Mouse (Mus musculus): Measurements from ENCODE around the gene Rap1gap. TPM values are rescaled to one million over a fixed set of nuclear protein-coding genes. Genes with fewer than 3 reads are reported as not detected.

Gene Rap1gap
- polyA plus RNA-seq, 1 experiment from 2014 or later: 3.3 TPM

GRCm38 (mm10) chr4:137768381-137768780 is 103.9 kb downstream of the Rap1gap start:
- H3K4me1 ChIP-seq (ENCODE audit: control insufficient read depth, insufficient read depth, low read length): peaks cover 19% of the 10 kb centered on the region
- H3K9ac ChIP-seq (ENCODE audit: low read depth, low read length): no peak overlapping the region
- H3K36me3 ChIP-seq (ENCODE audit: control insufficient read depth, insufficient read depth, low read length): no peaks in the 10 kb centered on the region
- H3K9me3 ChIP-seq (replicated peaks; ENCODE audit: control insufficient read depth, low read length): no peaks in the 10 kb centered on the region
- 81% methylated on average over 5 of the region's 5 CpGs for WGBS (ENCODE audit: insufficient replicate concordance)
- ATAC-seq (replicated peaks; ENCODE audit: insufficient number of reproducible peaks, low FRiP score, low TSS enrichment): no peak
- H3K4me2 ChIP-seq: no peak overlapping the region
- H3K4me3 ChIP-seq (ENCODE audit: low read depth, low read length): no peak overlapping the region
- H3K27ac ChIP-seq (ENCODE audit: low read depth, low read length): no peak overlapping the region
- peaks cover 8% of the 10 kb centered on the region; the same call in 1 of the 2 replicates for H3K27me3 ChIP-seq (ENCODE audit: control insufficient read depth, insufficient read depth, low read length)

DNA sequence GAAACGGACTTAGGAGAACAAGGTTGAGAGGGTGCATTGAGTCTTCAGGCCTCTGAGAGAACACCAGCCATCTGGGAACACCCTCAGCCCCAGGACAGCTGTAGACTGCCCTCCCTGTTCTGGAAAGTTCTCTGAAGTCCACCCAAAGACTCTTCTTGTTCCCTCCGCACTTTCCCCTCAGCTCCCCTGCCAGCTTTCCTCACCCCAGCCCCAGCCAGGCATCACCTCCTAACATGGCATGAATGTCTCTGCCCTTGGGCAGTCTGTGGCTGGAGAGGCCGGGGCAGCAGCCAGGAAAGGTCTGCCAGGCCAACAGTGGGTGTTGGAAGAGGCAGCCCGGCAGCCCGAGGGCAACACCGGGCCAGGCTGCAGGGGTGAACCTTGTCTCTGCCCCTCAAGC is 104.3 kb downstream of the Rap1gap start:
- peaks cover 8% of the 10 kb centered on the region; the same call in 1 of the 2 replicates for H3K27me3 ChIP-seq (ENCODE audit: control insufficient read depth, insufficient read depth, low read length)
- H3K4me3 ChIP-seq (ENCODE audit: low read depth, low read length): no peak overlapping the region
- 64% methylated on average over 6 of the region's 6 CpGs for WGBS (ENCODE audit: insufficient replicate concordance)
- no peak overlapping the region for H3K4me2 ChIP-seq
- no peak overlapping the region for H3K27ac ChIP-seq (ENCODE audit: low read depth, low read length)
- peaks cover 19% of the 10 kb centered on the region for H3K4me1 ChIP-seq (ENCODE audit: control insufficient read depth, insufficient read depth, low read length)
- no peak for ATAC-seq (replicated peaks; ENCODE audit: insufficient number of reproducible peaks, low FRiP score, low TSS enrichment)
- no peak overlapping the region for H3K9ac ChIP-seq (ENCODE audit: low read depth, low read length)
- H3K36me3 ChIP-seq (ENCODE audit: control insufficient read depth, insufficient read depth, low read length): no peaks in the 10 kb centered on the region
- H3K9me3 ChIP-seq (replicated peaks; ENCODE audit: control insufficient read depth, low read length): no peaks in the 10 kb centered on the region

DNA sequence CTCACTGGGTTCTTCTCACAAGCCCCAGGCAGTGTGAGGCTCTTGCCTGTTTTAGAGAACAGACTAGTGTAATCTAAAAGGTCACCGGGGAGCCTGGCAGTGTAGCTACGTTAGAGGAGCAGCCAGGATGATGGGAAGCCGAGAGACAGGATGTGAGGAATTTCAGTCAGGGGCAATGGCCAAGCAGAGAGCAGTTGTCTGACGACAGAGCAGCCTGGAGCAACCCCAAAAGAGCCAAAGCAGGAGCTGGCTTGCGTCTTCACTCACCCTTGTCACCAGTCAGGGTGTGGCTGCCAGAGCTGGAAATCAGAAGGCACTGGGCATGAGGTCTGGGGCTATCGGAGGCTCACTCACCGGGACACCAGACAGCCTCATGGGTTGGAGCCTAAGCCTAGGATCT is 105.1 kb downstream of the Rap1gap start:
- no peak for ATAC-seq (replicated peaks; ENCODE audit: insufficient number of reproducible peaks, low FRiP score, low TSS enrichment)
- H3K9me3 ChIP-seq (replicated peaks; ENCODE audit: control insufficient read depth, low read length): no peaks in the 10 kb centered on the region
- no peak overlapping the region for H3K27ac ChIP-seq (ENCODE audit: low read depth, low read length)
- H3K4me1 ChIP-seq (ENCODE audit: control insufficient read depth, insufficient read depth, low read length): peaks cover 19% of the 10 kb centered on the region
- H3K9ac ChIP-seq (ENCODE audit: low read depth, low read length): no peak overlapping the region
- WGBS (ENCODE audit: insufficient replicate concordance): 25% methylated on average over 7 of the region's 7 CpGs
- H3K27me3 ChIP-seq (ENCODE audit: control insufficient read depth, insufficient read depth, low read length): peaks cover 8% of the 10 kb centered on the region; the same call in 1 of the 2 replicates
- H3K36me3 ChIP-seq (ENCODE audit: control insufficient read depth, insufficient read depth, low read length): no peaks in the 10 kb centered on the region
- H3K4me3 ChIP-seq (ENCODE audit: low read depth, low read length): no peak overlapping the region
- no peak overlapping the region for H3K4me2 ChIP-seq

- no peak overlapping the region for H3K4me3 ChIP-seq (ENCODE audit: low read depth, low read length)
- no peak overlapping the region for H3K4me2 ChIP-seq
- no peaks in the 10 kb centered on the region for H3K36me3 ChIP-seq (ENCODE audit: control insufficient read depth, insufficient read depth, low read length)
- no peak overlapping the region for H3K27ac ChIP-seq (ENCODE audit: low read depth, low read length)
- no peak for ATAC-seq (replicated peaks; ENCODE audit: insufficient number of reproducible peaks, low FRiP score, low TSS enrichment)
- H3K4me1 ChIP-seq (ENCODE audit: control insufficient read depth, insufficient read depth, low read length): peaks cover 13% of the 10 kb centered on the region
- H3K27me3 ChIP-seq (ENCODE audit: control insufficient read depth, insufficient read depth, low read length): peaks cover 8% of the 10 kb centered on the region; the same call in 1 of the 2 replicates
- no peaks in the 10 kb centered on the region for H3K9me3 ChIP-seq (replicated peaks; ENCODE audit: control insufficient read depth, low read length)
- no peak overlapping the region for H3K9ac ChIP-seq (ENCODE audit: low read depth, low read length)
- WGBS (ENCODE audit: insufficient replicate concordance): 59% methylated on average over 14 of the region's 14 CpGs
These were observed 106.5 kb downstream of the Rap1gap start for GRCm38 (mm10) chr4:137770901-137771612.

DNA sequence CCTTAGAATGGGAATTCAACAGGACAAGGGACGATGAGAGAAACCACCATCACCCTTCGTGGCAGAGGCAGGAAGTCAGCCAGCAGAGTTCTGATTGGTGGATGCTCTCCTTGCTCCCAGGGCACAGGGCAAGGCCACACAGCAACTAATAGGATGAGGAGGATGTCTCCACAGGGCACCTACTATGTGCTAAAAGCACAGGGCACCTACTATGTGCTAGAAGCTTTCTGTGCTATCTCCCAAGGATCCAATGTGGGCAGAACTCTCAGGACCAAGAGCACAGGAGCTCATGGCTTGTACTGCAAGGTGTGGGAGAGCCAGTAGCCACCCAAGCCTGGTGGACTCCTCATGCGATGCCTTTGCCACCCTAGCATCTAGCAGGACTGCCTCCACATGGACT is 107.2 kb downstream of the Rap1gap start:
- no peak overlapping the region for H3K9ac ChIP-seq (ENCODE audit: low read depth, low read length)
- 61% methylated on average over 3 of the region's 3 CpGs for WGBS (ENCODE audit: insufficient replicate concordance)

DNA sequence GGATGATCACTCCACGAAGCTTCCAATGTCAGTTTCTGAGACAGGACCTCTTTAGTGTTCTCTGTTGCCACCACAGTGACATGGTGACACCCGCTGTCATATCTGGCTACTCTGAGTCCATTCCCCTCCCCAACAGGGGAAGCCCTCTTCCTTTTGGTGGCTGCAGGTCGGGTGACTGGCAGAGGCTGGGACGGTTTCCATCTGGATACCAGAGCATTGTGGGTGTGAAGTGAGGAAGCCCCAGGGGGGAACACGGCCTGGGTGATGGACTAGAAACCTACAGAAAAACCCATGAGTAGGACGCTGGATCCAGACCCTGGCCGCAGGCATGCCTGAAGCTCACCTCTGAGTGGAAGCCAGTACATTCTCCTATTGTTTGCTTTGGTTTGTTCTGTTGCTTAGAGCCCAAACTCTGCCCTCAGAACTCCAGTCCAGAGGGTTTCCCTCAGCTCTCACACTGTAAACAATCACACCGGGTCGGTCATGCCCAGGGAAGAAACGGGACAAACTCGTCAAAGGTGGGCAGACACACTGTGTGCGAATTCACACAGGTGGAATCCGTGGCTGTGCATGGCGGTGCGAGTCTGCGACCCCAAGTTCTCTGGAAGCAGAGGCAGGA is 108.0 kb downstream of the Rap1gap start:
- Histone ChIP-seq H3K27ac (ENCODE audit: low read depth, low read length) (no peak overlapping the region), H3K4me3 (ENCODE audit: low read depth, low read length) (no peak overlapping the region), H3K9me3 (replicated peaks; ENCODE audit: control insufficient read depth, low read length) (no peaks in the 10 kb centered on the region), H3K4me1 (ENCODE audit: control insufficient read depth, insufficient read depth, low read length) (peaks cover 9% of the 10 kb centered on the region; the same call in 1 of the 2 replicates), H3K27me3 (ENCODE audit: control insufficient read depth, insufficient read depth, low read length) (peaks cover 8% of the 10 kb centered on the region; the same call in 1 of the 2 replicates), H3K4me2 (no peak overlapping the region), H3K36me3 (ENCODE audit: control insufficient read depth, insufficient read depth, low read length) (no peaks in the 10 kb centered on the region), H3K9ac (ENCODE audit: low read depth, low read length) (no peak overlapping the region)
- 76% methylated on average over 16 of the region's 16 CpGs for WGBS (ENCODE audit: insufficient replicate concordance)
- ATAC-seq (replicated peaks; ENCODE audit: insufficient number of reproducible peaks, low FRiP score, low TSS enrichment): no peak

More for the DNA sequence above, 107.2 kb downstream of the Rap1gap start:
- no peak overlapping the region for H3K4me2 ChIP-seq
- no peak overlapping the region for H3K27ac ChIP-seq (ENCODE audit: low read depth, low read length)
- H3K4me3 ChIP-seq (ENCODE audit: low read depth, low read length): no peak overlapping the region
- H3K4me1 ChIP-seq (ENCODE audit: control insufficient read depth, insufficient read depth, low read length): peaks cover 9% of the 10 kb centered on the region; the same call in 1 of the 2 replicates
- H3K36me3 ChIP-seq (ENCODE audit: control insufficient read depth, insufficient read depth, low read length): no peaks in the 10 kb centered on the region
- H3K27me3 ChIP-seq (ENCODE audit: control insufficient read depth, insufficient read depth, low read length): peaks cover 8% of the 10 kb centered on the region; the same call in 1 of the 2 replicates
- H3K9me3 ChIP-seq (replicated peaks; ENCODE audit: control insufficient read depth, low read length): no peaks in the 10 kb centered on the region
- ATAC-seq (replicated peaks; ENCODE audit: insufficient number of reproducible peaks, low FRiP score, low TSS enrichment): no peak

GRCm38 (mm10) chr4:137773369-137773899 is 108.9 kb downstream of the Rap1gap start:
- no peak for ATAC-seq (replicated peaks; ENCODE audit: insufficient number of reproducible peaks, low FRiP score, low TSS enrichment)
- Histone ChIP-seq H3K27me3 (ENCODE audit: control insufficient read depth, insufficient read depth, low read length) (peaks cover 8% of the 10 kb centered on the region; the same call in 1 of the 2 replicates), H3K9ac (ENCODE audit: low read depth, low read length) (no peak overlapping the region), H3K4me3 (ENCODE audit: low read depth, low read length) (no peak overlapping the region), H3K36me3 (ENCODE audit: control insufficient read depth, insufficient read depth, low read length) (no peaks in the 10 kb centered on the region), H3K27ac (ENCODE audit: low read depth, low read length) (no peak overlapping the region), H3K4me2 (no peak overlapping the region), H3K9me3 (replicated peaks; ENCODE audit: control insufficient read depth, low read length) (no peaks in the 10 kb centered on the region), H3K4me1 (ENCODE audit: control insufficient read depth, insufficient read depth, low read length) (peaks cover 9% of the 10 kb centered on the region; the same call in 1 of the 2 replicates)
- WGBS (ENCODE audit: insufficient replicate concordance): 37% methylated on average over 2 of the region's 2 CpGs

DNA sequence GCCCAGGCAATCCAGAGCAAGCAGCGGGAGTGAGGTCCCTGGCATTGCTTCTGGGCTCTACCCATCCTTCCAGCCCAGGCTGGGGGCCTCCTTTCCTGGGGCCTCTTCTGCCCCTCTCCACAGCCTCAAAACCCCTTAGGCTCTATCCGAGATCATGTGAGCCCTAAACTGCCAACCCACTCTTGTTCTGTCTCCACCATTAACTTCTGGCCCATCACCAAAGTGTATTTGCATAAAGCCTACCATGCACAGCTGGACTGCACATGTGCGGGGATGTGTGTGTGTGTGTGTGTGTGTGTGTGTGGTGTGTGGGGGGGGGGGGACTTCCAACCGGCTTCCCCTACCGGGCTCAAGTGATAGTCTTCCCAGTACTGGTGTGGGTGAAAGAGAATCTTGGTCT is 109.5 kb downstream of the Rap1gap start:
- H3K4me2 ChIP-seq: no peak overlapping the region
- no peaks in the 10 kb centered on the region for H3K9me3 ChIP-seq (replicated peaks; ENCODE audit: control insufficient read depth, low read length)
- no peaks in the 10 kb centered on the region for H3K36me3 ChIP-seq (ENCODE audit: control insufficient read depth, insufficient read depth, low read length)
- ATAC-seq (replicated peaks; ENCODE audit: insufficient number of reproducible peaks, low FRiP score, low TSS enrichment): no peak
- H3K4me3 ChIP-seq (ENCODE audit: low read depth, low read length): no peak overlapping the region
- peaks cover 6% of the 10 kb centered on the region; the same call in 1 of the 2 replicates for H3K4me1 ChIP-seq (ENCODE audit: control insufficient read depth, insufficient read depth, low read length)
- no peak overlapping the region for H3K9ac ChIP-seq (ENCODE audit: low read depth, low read length)
- WGBS (ENCODE audit: insufficient replicate concordance): 68% methylated on average over 5 of the region's 5 CpGs
- H3K27ac ChIP-seq (ENCODE audit: low read depth, low read length): no peak overlapping the region
- H3K27me3 ChIP-seq (ENCODE audit: control insufficient read depth, insufficient read depth, low read length): peaks cover 6% of the 10 kb centered on the region; the same call in 1 of the 2 replicates
